Mouse (Mus musculus): ENCODE results near the gene Tssk3.

Gene Tssk3

GRCm38 (mm10) chr4:129508834-129509600 is 18.2 kb upstream of the Tssk3 start:
- POLR2A ChIA-PET: interaction anchor here in 3 of 4 experiments (0.5 to 7.1 kb wide), 35 partner anchors 8 to 275 kb away, joined by 3 to 234 read pairs (median 3); partner anchors contain the start of genes Fam229a (in 2 of the 3), Hdac1 (in 2 of the 3), Bsdc1 (in 1 of the 3) and Tmem39b (in 1 of the 3)
- CTCF ChIA-PET: interaction anchor here in 2 of 4 experiments (0.6 to 1.4 kb wide), 5 partner anchors 11 to 1025 kb away, joined by 3 to 8 read pairs (median 4); no protein-coding TSS in a partner anchor

- ChIA-PET POLR2A (interaction anchor here in 3 of 4 experiments (0.5 to 7.1 kb wide), 12 partner anchors 9 to 265 kb away, joined by 3 to 234 read pairs (median 4); partner anchors contain the start of gene Bsdc1 (in 1 of the 3)), CTCF (interaction anchor here in 2 of 4 experiments (0.6 to 1.4 kb wide), 3 partner anchors 14 to 311 kb away, joined by 3 to 5 read pairs (median 3); no protein-coding TSS in a partner anchor)
These were observed 17.4 kb upstream of the Tssk3 start for GRCm38 (mm10) chr4:129508237-129508515.

GRCm38 (mm10) chr4:129507434-129508236 is 16.8 kb upstream of the Tssk3 start:
- POLR2A ChIA-PET: interaction anchor here in 3 of 4 experiments (0.5 to 7.1 kb wide), 12 partner anchors 9 to 107 kb away, joined by 3 to 234 read pairs (median 3); partner anchors contain the start of genes Bsdc1 (in 1 of the 3) and Dcdc2b (in 1 of the 3)

GRCm38 (mm10) chr4:129505511-129505910 is 14.7 kb upstream of the Tssk3 start:
- ChIA-PET POLR2A (interaction anchor here in 2 of 4 experiments (0.8 to 1.0 kb wide), 3 partner anchors 10 to 37 kb away, joined by 3 to 4 read pairs (median 3); partner anchors contain the start of gene Hdac1 (in 1 of the 2)), CTCF (interaction anchor here in 1 of 4 experiments (0.7 kb wide), 1 partner anchor 9 kb away, joined by 3 read pairs; no protein-coding TSS in a partner anchor)

More at GRCm38 (mm10) chr4:129507434-129508236, 16.8 kb upstream of the Tssk3 start:
- CTCF ChIA-PET: interaction anchor here in 2 of 4 experiments (0.7 to 1.4 kb wide), 2 partner anchors 13 to 312 kb away, joined by 3 to 5 read pairs; no protein-coding TSS in a partner anchor

- POLR2A ChIA-PET: interaction anchor here (0.7 to 11.8 kb wide), 33 partner anchors 8 to 511 kb away, joined by 3 to 234 read pairs (median 5); partner anchors contain the start of genes Marcksl1 (in 4 of the 4), Bsdc1 (in 3 of the 4), Fam229a (in 2 of the 4) and Hdac1 (in 2 of the 4)
- CTCF ChIA-PET: interaction anchor here in 1 of 4 experiments (1.2 kb wide), 1 partner anchor 11 kb away, joined by 3 read pairs; no protein-coding TSS in a partner anchor
These were observed 12.2 kb upstream of the Tssk3 start for GRCm38 (mm10) chr4:129502901-129503444.

- ChIA-PET POLR2A (interaction anchor here (0.6 to 11.8 kb wide), 29 partner anchors 8 to 510 kb away, joined by 3 to 234 read pairs (median 6); partner anchors contain the start of genes Marcksl1 (in 4 of the 4), Bsdc1 (in 3 of the 4), Fam229a (in 2 of the 4) and Hdac1 (in 2 of the 4)), CTCF (interaction anchor here in 1 of 4 experiments (0.9 to 1.2 kb wide), 2 partner anchors 11 to 52 kb away, joined by 3 to 4 read pairs; no protein-coding TSS in a partner anchor)
These were observed 11.6 kb upstream of the Tssk3 start for GRCm38 (mm10) chr4:129502327-129502888.

GRCm38 (mm10) chr4:129500607-129501566 is 10.1 kb upstream of the Tssk3 start:
- CTCF ChIA-PET: interaction anchor here in 2 of 4 experiments (0.6 to 1.4 kb wide), 6 partner anchors 10 to 116 kb away, joined by 3 to 5 read pairs (median 3); partner anchors contain the start of gene Marcksl1 (in 2 of the 2)
- POLR2A ChIA-PET: interaction anchor here (0.5 to 11.8 kb wide), 51 partner anchors 8 to 443 kb away, joined by 3 to 234 read pairs (median 4); partner anchors contain the start of genes Marcksl1 (in 4 of the 4), Bsdc1 (in 3 of the 4), Fam229a (in 2 of the 4) and Tssk3 (in 2 of the 4)

- ChIA-PET POLR2A (interaction anchor here (0.5 to 11.8 kb wide), 38 partner anchors 9 to 544 kb away, joined by 3 to 234 read pairs (median 5); partner anchors contain the start of genes Marcksl1 (in 4 of the 4), Bsdc1 (in 3 of the 4), Fam229a (in 2 of the 4) and Tssk3 (in 2 of the 4)), CTCF (interaction anchor here in 2 of 4 experiments (0.6 to 1.4 kb wide), 5 partner anchors 10 to 115 kb away, joined by 3 to 5 read pairs (median 3); partner anchors contain the start of gene Marcksl1 (in 2 of the 2))
These were observed 9.2 kb upstream of the Tssk3 start for GRCm38 (mm10) chr4:129500017-129500416.

GRCm38 (mm10) chr4:129498941-129499340 is 8.1 kb upstream of the Tssk3 start:
- CTCF ChIA-PET: interaction anchor here in 1 of 4 experiments (0.6 kb wide), 1 partner anchor 146 kb away, joined by 3 read pairs; no protein-coding TSS in a partner anchor
- POLR2A ChIA-PET: interaction anchor here in 3 of 4 experiments (0.6 to 11.8 kb wide), 20 partner anchors 8 to 447 kb away, joined by 3 to 234 read pairs (median 4); partner anchors contain the start of genes Marcksl1 (in 3 of the 3), Fam229a (in 2 of the 3), Tssk3 (in 2 of the 3) and Bsdc1 (in 1 of the 3)

GRCm38 (mm10) chr4:129496631-129497030 is 5.8 kb upstream of the Tssk3 start:
- CTCF ChIA-PET: interaction anchor here in 2 of 4 experiments (0.9 to 2.7 kb wide), 3 partner anchors 60 to 112 kb away, joined by 3 to 13 read pairs (median 3); no protein-coding TSS in a partner anchor
- POLR2A ChIA-PET: interaction anchor here (0.7 to 11.8 kb wide), 25 partner anchors 9 to 200 kb away, joined by 3 to 234 read pairs (median 4); partner anchors contain the start of genes Marcksl1 (in 3 of the 4), Hdac1 (in 2 of the 4), Bsdc1 (in 1 of the 4) and Tmem39b (in 1 of the 4)

- POLR2A ChIA-PET: interaction anchor here (0.6 to 11.8 kb wide), 44 partner anchors 8 to 275 kb away, joined by 3 to 234 read pairs (median 4); partner anchors contain the start of genes Marcksl1 (in 3 of the 4), Hdac1 (in 2 of the 4), Bsdc1 (in 1 of the 4) and Tmem39b (in 1 of the 4)
These were observed 5.1 kb upstream of the Tssk3 start for GRCm38 (mm10) chr4:129495672-129496562.

GRCm38 (mm10) chr4:129494681-129495080 is 3.9 kb upstream of the Tssk3 start:
- ChIA-PET POLR2A (interaction anchor here in 3 of 4 experiments (0.6 to 11.8 kb wide), 25 partner anchors 8 to 149 kb away, joined by 3 to 234 read pairs (median 4); partner anchors contain the start of genes Bsdc1 (in 2 of the 3), Marcksl1 (in 2 of the 3) and Txlna (in 1 of the 3)), CTCF (interaction anchor here in 3 of 4 experiments (0.5 to 2.7 kb wide), 17 partner anchors 14 to 264 kb away, joined by 3 to 15 read pairs (median 4); partner anchors contain the start of genes Bsdc1 (in 1 of the 3) and Marcksl1 (in 1 of the 3))

More at GRCm38 (mm10) chr4:129495672-129496562, 5.1 kb upstream of the Tssk3 start:
- CTCF ChIA-PET: interaction anchor here in 3 of 4 experiments (0.9 to 2.7 kb wide), 15 partner anchors 18 to 265 kb away, joined by 3 to 13 read pairs (median 3); partner anchors contain the start of genes Bsdc1 (in 2 of the 3) and Marcksl1 (in 1 of the 3)

GRCm38 (mm10) chr4:129481090-129481489 is 9.7 kb downstream of the Tssk3 start:
- CTCF ChIA-PET: interaction anchor here in 2 of 4 experiments (0.6 to 1.0 kb wide), 2 partner anchors 68 to 1076 kb away, joined by 3 read pairs; no protein-coding TSS in a partner anchor
- POLR2A ChIA-PET: interaction anchor here in 2 of 4 experiments (0.9 to 2.9 kb wide), 8 partner anchors 9 to 188 kb away, joined by 3 to 12 read pairs (median 4); partner anchors contain the start of genes Bsdc1 (in 2 of the 2), Fam229a (in 1 of the 2) and Tssk3 (in 1 of the 2)

Measured in embryonic stem cell, embryonic (primary cell).